Mouse (Mus musculus): ENCODE measurements at regions not wholly inside any gene's neighbourhood (a gene's known extent, or its start where the extent isn't known, plus 50 kb on each side); places are given as distances from the start of the nearest gene placed in this dataset.

DNA sequence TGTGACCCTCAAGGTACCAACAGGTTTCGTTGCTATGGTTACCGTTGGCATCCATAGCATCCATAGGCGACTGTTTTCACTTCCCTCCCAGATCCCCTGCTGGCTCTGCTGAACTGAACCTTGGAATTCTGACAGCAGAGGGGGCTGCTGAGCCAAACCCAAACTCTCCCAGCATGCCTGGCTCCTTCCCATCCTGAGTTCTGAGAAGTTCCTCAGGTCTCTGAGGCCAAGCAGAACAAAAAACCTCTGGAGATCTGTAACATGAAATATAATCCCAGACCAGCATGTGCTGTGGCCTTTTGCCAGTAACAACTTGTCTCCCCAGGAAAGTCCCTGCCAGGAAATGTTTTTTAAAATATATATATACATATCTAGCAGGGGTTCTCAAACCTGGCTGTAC is 56.1 kb upstream of the Clint1 start:
- peak; percentile 62 to 67 for DNase-seq

DNA sequence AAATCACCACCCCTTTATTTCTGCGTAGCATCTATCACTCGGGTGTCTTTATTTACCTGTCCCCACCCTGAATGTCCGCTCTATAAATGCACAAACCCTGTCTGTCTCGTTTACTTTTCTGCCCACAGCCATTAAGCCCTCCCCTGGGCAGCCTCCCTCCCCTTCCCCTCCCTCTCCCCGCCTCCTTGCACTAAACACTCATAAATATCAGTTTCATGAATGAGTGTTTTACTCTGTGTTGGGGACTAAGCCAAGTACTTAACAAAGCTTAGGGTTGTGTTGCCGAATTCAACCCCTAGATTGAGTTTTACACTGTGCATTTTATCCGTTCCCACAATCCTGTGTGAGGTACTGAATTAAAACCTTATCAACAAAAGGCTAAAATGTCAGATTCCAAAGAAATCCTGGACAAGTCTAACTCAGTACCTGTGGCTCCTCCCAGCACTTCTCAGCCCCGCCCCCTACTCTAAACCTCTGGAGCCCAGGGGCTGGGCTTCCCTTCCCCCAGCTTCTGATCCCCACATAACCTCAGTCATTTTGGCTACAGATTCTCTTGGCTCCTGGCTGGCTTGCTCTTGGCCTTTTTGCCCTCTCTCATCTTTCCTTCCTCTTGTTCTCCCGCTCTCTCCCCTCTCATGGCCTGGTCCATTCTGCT is 52.0 kb upstream of the Clint1 start:
- no peak for DNase-seq
